Mouse (Mus musculus): ENCODE results near the gene 1700017N19Rik.

GRCm38 (mm10) chr10:100556566-100557175 is 33.6 kb upstream of the 1700017N19Rik start:
- no peak for TF ChIP-seq CTCF (IDR thresholded peaks at IDR 0.05)
- no peak for TF ChIP-seq EP300 (IDR thresholded peaks at IDR 0.05)

Measured in lung, postnatal 0 days (tissue).